Mouse (Mus musculus) heart, postnatal 0 days (tissue): Measurements from ENCODE around the gene 2900026A02Rik. TPM values are rescaled to one million over a fixed set of nuclear protein-coding genes. Genes with fewer than 3 reads are reported as not detected.
A peak's percentile ranks its signal among the peaks of the same experiment; 100 is the strongest.

ENCODE experiments used
- ATAC-seq: fragments of 200-750 bp; cut with Nextera tagmentation; 2 replicates; pipeline ENCODE4 v1.8.0; 2017; ENCODE audit warnings: low read depth, moderate number of reproducible peaks, moderate library complexity; ENCODE audit not compliant: insufficient read depth
- DNase-seq: peaks from one replicate; pipeline ENCODE4 v3.0.0-alpha.2; 2016; ENCODE audit warnings: low spot score
- H3K27ac ChIP-seq: fragments of 300-500 bp; sonication (generic); 2 replicates; pipeline ENCODE4 v1.5.1; 2014; ENCODE audit warnings: low read depth, mild to moderate bottlenecking
- H3K27me3 ChIP-seq: fragments of 300-500 bp; sonication (generic); 2 replicates; pipeline ENCODE4 v1.6.1; 2014; ENCODE audit warnings: low read length, mixed read lengths; ENCODE audit not compliant: control insufficient read depth, insufficient read depth
- H3K36me3 ChIP-seq: fragments of 300-500 bp; sonication (generic); replicated peaks from 2 replicates; pipeline ENCODE4 v1.6.1; 2014; ENCODE audit warnings: low read length, mixed read lengths; ENCODE audit not compliant: control insufficient read depth, insufficient read depth
- H3K4me1 ChIP-seq: fragments of 300-500 bp; sonication (generic); 2 replicates; pipeline ENCODE4 v1.6.1; 2014; ENCODE audit warnings: antibody characterized with exemption; ENCODE audit not compliant: control insufficient read depth, insufficient read depth
- H3K4me2 ChIP-seq: fragments of 300-500 bp; sonication (generic); 2 replicates; pipeline ENCODE4 v1.6.1; 2014; ENCODE audit warnings: low read depth, mild to moderate bottlenecking, low read length, moderate library complexity
- H3K4me3 ChIP-seq: fragments of 300-500 bp; sonication (generic); 2 replicates; pipeline ENCODE4 v1.5.1; 2014; ENCODE audit warnings: low read depth, low read length
- H3K9ac ChIP-seq: fragments of 300-500 bp; sonication (generic); replicated peaks from 2 replicates; pipeline ENCODE4 v1.6.1; 2014; ENCODE audit warnings: low read depth, low read length, mixed read lengths
- H3K9me3 ChIP-seq: fragments of 300-500 bp; sonication (generic); replicated peaks from 2 replicates; pipeline ENCODE4 v1.6.1; 2016; ENCODE audit warnings: low read length; ENCODE audit not compliant: control insufficient read depth
- CTCF ChIP-seq: IDR thresholded peaks from 2 replicates; pipeline ENCODE4 v1.5.1; 2016; ENCODE audit warnings: antibody characterized with exemption, control low read depth, low read depth
- EP300 ChIP-seq: IDR thresholded peaks from 2 replicates; pipeline ENCODE4 v1.6.1; 2016; ENCODE audit warnings: antibody characterized with exemption, low read depth
- WGBS: fragments of 180-500 bp; shearing (Covaris S2); extraction: QIAGEN DNeasy Blood & Tissue Kit; methylation state at CpG from one replicate; pipeline ENCODE4 v1.1.7; 2014; 5-methylcytosine and 5-hydroxymethylcytosine counted together
- polyA plus RNA-seq: library from polyadenylated mRNA; unstranded; fragments of >200 nt; fragmentation: Nextera tagmentation; extraction: Ambion mirVana; gene quantifications from 2 replicates; pipeline ENCODE4 v1.2.1, GENCODE M21; 2015
- total RNA-seq: library from RNA; depleted of rRNA; stranded (reverse); fragments of >200 nt; gene quantifications from 2 replicates; pipeline ENCODE4 v1.2.3, GENCODE M21; 2014; ENCODE audit warnings: low replicate concordance

2900026A02Rik gene
- total and polyA plus RNA-seq, 2 experiments from 2014 or later, result 10.2 to 18.9 TPM

DNA sequence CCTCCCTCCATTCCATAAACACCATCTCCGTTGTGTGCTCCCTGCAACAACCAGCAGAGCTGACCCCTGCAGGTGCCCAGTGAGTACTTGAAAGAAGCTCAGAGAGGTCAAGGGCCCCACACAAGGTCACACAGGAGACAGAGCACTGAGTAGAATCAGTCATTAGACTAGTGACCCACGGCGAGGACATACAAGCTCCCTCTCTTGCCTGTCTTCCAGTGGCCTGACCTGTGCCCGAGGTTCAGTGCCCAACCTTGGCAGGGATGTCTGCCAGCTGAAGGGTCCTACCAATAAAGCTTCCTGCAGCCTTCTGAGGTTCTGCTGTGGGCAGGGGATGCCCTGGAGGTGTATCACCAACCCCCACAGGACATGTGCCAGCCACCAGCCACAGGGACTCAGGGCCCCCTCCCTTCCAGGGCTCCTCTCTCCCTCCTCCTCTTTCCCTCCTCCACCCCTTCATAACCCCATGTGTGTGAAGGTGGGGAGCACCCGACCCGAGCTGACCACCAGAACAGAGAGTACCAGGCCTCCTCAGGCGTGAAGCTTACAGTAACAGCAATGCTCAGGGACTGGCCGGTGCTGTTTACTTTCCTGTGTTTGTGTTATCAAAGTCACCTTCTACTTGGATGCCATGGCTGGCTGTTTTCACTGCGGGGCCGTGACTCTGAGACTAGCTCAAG lies 8.7 kb downstream of the 2900026A02Rik start:
- WGBS, result 61% methylated on average over 10 of the region's 10 CpGs
- Histone ChIP-seq H3K27ac (0 out of 2 replicates have a peak overlapping the region, but pooled peaks have one; percentile 4), H3K27me3 (no peaks in the 10 kb centered on the region), H3K36me3 (no peaks in the 10 kb centered on the region), H3K4me2 (no peak overlapping the region), H3K4me1 (peaks cover 13% of the 10 kb centered on the region), H3K4me3 (no peak overlapping the region), H3K9me3 (no peaks in the 10 kb centered on the region), H3K9ac (no peak overlapping the region)
- TF ChIP-seq CTCF (no peak), EP300 (no peak)
- no peak for ATAC-seq
- DNase-seq, result no peak

DNA sequence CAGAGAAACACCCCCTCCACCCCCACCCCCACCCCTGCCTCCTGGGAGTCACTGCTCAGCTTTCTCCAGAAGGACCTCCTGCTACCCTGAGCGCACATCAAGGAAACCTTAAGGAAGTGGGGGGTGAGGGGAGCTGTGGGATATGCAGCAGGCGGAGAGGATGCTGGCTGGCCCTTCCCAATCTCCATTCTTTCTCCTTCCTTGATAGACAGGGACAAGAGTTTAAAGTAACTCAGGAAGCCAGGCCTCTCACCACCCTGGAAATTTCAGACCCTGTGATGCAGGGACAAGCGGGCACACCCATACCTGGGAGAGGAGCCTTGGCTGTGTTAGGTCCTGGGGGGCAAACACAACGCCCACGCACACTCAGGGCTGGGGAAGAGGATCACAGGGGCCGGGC lies 10.7 kb downstream of the 2900026A02Rik start:
- DNase-seq (peak; percentile 63), ATAC-seq (no peak)
- no peaks in the 10 kb centered on the region for H3K36me3 ChIP-seq
- H3K4me3 ChIP-seq, result no peak overlapping the region
- no peaks in the 10 kb centered on the region for H3K9me3 ChIP-seq
- H3K4me1 ChIP-seq, result peaks cover 13% of the 10 kb centered on the region
- H3K27ac ChIP-seq, result peak overlapping the region; percentile 92
- no peak for TF ChIP-seq CTCF
- TF ChIP-seq EP300, result no peak
- WGBS, result 72% methylated on average over 6 of the region's 6 CpGs
- no peak overlapping the region for H3K4me2 ChIP-seq
- H3K9ac ChIP-seq, result no peak overlapping the region
- H3K27me3 ChIP-seq, result no peaks in the 10 kb centered on the region

DNA sequence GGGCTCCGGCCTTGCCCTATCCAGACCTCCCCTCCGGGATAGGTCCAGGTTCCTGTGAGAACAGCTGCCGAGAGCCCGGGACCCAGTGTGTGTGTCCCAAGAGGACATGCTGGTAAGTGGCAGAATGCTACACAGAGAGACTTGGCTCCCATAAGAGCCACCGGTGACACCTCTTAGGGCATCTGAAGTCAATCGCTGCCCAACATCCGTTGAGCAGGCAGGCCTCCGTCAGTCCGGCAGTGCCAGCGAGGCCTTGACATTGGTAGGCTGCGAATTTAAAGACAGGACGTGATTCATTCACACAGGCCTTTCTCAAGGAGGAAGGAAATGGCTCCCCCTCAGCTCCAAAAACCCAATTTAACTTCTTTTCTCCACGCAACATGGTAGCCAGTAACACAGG lies 11.1 kb downstream of the 2900026A02Rik start:
- H3K4me1 ChIP-seq, result peaks cover 13% of the 10 kb centered on the region
- peak overlapping the region; percentile 92 for H3K27ac ChIP-seq
- no peaks in the 10 kb centered on the region for H3K36me3 ChIP-seq
- 74% methylated on average over 13 of the region's 13 CpGs for WGBS
- no peak overlapping the region for H3K4me3 ChIP-seq
- no peak overlapping the region for H3K9ac ChIP-seq
- no peaks in the 10 kb centered on the region for H3K9me3 ChIP-seq
- H3K27me3 ChIP-seq, result no peaks in the 10 kb centered on the region
- DNase-seq, result no peak
- H3K4me2 ChIP-seq, result no peak overlapping the region
- no peak for TF ChIP-seq CTCF
- TF ChIP-seq EP300, result no peak
- ATAC-seq, result no peak

DNA sequence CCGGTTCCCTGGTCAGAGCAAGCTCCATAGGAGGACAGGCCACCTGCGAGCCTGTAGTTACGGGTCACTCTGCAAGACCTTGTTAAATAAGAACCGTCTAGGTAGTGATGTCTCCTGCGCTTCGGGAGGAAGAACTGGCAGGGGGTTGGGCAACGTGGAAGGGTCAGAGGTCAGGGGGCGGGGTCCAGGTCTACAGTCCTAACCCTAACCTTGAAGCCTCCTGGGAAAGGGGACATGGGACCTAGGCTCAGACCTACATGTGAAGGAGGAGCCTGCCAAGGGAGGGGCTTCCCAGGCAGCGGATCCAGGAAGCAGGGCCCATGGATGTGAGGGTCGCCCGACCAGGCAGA lies 11.7 kb downstream of the 2900026A02Rik start:
- no peak overlapping the region for H3K4me3 ChIP-seq

DNA sequence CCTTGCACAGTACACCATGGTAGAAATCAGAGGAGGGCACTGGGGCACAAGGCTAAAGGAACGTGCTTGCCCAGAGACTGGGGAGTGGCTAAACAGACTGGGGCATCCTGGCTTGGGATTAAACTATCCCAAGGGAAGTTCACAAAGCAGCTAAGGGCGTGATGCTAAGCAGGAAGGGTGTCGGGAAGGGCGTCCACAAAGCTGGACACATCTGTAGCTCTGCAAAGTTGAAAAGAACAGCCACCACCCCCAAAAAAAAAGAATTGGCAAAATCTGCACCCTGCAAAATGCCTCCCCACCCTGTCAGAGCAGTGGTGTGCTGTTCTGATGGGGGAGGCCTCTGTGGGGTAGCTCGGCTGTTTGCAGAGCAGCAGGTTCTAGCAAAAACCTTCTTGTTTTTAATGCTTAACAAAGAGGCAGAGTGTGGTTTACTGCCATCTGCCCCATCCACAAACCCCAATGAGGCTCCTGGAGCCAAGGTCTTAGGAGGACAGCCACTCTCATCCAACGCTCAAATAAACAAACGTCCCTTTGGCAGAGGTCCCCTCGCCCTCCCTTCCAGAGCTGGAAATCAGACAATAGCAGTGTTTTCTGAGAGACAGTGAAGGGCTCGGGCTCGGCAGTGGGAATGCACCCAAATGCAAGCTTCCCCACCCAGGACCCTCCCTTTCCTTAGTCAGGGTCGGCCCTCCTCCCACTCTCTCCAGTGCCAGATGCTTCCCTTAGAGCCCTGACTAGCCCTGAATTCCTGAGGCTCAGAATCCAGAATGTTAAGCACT lies 12.2 kb downstream of the 2900026A02Rik start:
- Histone ChIP-seq H3K4me1 (peaks cover 13% of the 10 kb centered on the region), H3K9me3 (no peaks in the 10 kb centered on the region), H3K4me3 (no peak overlapping the region), H3K36me3 (no peaks in the 10 kb centered on the region), H3K9ac (no peak overlapping the region), H3K27me3 (no peaks in the 10 kb centered on the region), H3K4me2 (no peak overlapping the region), H3K27ac (peak overlapping the region; percentile 92)
- 41% methylated on average over 11 of the region's 11 CpGs for WGBS
- TF ChIP-seq EP300 (no peak), CTCF (no peak)
- DNase-seq (peak; percentile 84), ATAC-seq (peak; percentile 73)

More for the DNA sequence above, 11.7 kb downstream of the 2900026A02Rik start:
- H3K9me3 ChIP-seq, result no peaks in the 10 kb centered on the region
- H3K27me3 ChIP-seq, result no peaks in the 10 kb centered on the region
- H3K4me2 ChIP-seq, result no peak overlapping the region
- H3K4me1 ChIP-seq, result peaks cover 13% of the 10 kb centered on the region
- no peak for DNase-seq
- no peak for ATAC-seq
- peak overlapping the region; percentile 92 for H3K27ac ChIP-seq
- no peak overlapping the region for H3K9ac ChIP-seq
- H3K36me3 ChIP-seq, result no peaks in the 10 kb centered on the region
- 44% methylated on average over 11 of the region's 11 CpGs for WGBS
- TF ChIP-seq EP300 (no peak), CTCF (no peak)
